Mouse (Mus musculus) adipocyte (in vitro differentiated cells): ENCODE results near the gene Tubb2a.

Experiments
- DNase-seq: peaks from one replicate; pipeline ENCODE4 v3.0.0-alpha.2; 2016; ENCODE audit warnings: low spot score

Gene Tubb2a

GRCm38 (mm10) chr13:34077492-34078271 lies at the start of gene Tubb2a:
Tubb2a (minus strand) TSS chr13:34078007.
- DNase-seq: peak; percentile 62

GRCm38 (mm10) chr13:34125711-34126110 lies 47.9 kb upstream of the Tubb2a start:
- DNase-seq: no peak

GRCm38 (mm10) chr13:34120536-34120935 lies 42.7 kb upstream of the Tubb2a start:
- DNase-seq: no peak

GRCm38 (mm10) chr13:34119406-34119805 lies 41.6 kb upstream of the Tubb2a start:
- DNase-seq: no peak

GRCm38 (mm10) chr13:34118816-34119215 lies 41.0 kb upstream of the Tubb2a start:
- no peak for DNase-seq

GRCm38 (mm10) chr13:34116508-34116907 lies 38.7 kb upstream of the Tubb2a start:
- no peak for DNase-seq

GRCm38 (mm10) chr13:34114654-34115053 lies 36.8 kb upstream of the Tubb2a start:
- no peak for DNase-seq

- DNase-seq: peak; percentile 19
Measured at GRCm38 (mm10) chr13:34113086-34113485, 35.3 kb upstream of the Tubb2a start.

GRCm38 (mm10) chr13:34112369-34113081 lies 34.7 kb upstream of the Tubb2a start:
- DNase-seq: peak; percentile 82

- DNase-seq: no peak
Measured at GRCm38 (mm10) chr13:34111878-34112277, 34.1 kb upstream of the Tubb2a start.

GRCm38 (mm10) chr13:34111019-34111418 lies 33.2 kb upstream of the Tubb2a start:
- DNase-seq: no peak

- DNase-seq: peak; percentile 73
Measured at GRCm38 (mm10) chr13:34109677-34110058, 31.9 kb upstream of the Tubb2a start.

GRCm38 (mm10) chr13:34109035-34109676 lies 31.3 kb upstream of the Tubb2a start:
- DNase-seq: no peak

GRCm38 (mm10) chr13:34106999-34107398 lies 29.2 kb upstream of the Tubb2a start:
- peak; percentile 15 for DNase-seq

- DNase-seq: no peak
Measured at GRCm38 (mm10) chr13:34106256-34106655, 28.4 kb upstream of the Tubb2a start.

- DNase-seq: no peak
Measured at GRCm38 (mm10) chr13:34105364-34105763, 27.6 kb upstream of the Tubb2a start.

GRCm38 (mm10) chr13:34101908-34102307 lies 24.1 kb upstream of the Tubb2a start:
- no peak for DNase-seq

GRCm38 (mm10) chr13:34101247-34101646 lies 23.4 kb upstream of the Tubb2a start:
- no peak for DNase-seq

- no peak for DNase-seq
Measured at GRCm38 (mm10) chr13:34100733-34101132, 22.9 kb upstream of the Tubb2a start.

- no peak for DNase-seq
Measured at GRCm38 (mm10) chr13:34097086-34097485, 19.3 kb upstream of the Tubb2a start.

- no peak for DNase-seq
Measured at GRCm38 (mm10) chr13:34096455-34096854, 18.6 kb upstream of the Tubb2a start.

- DNase-seq: no peak
Measured at GRCm38 (mm10) chr13:34095542-34096435, 18.0 kb upstream of the Tubb2a start.
